Mouse (Mus musculus) cerebellum, adult 2 months (tissue): ENCODE measurements around the gene Itfg1. TPM values are rescaled to one million over a fixed set of nuclear protein-coding genes. Genes with fewer than 3 reads are reported as not detected.

Source experiments
- DNase-seq, 2 experiments: peaks; one replicate each; pipeline ENCODE4 v3.0.0; 2021
- H3K27ac ChIP-seq: fragments of 200-500 bp; 2 replicates; pipeline ENCODE4 v1.5.1; 2012; ENCODE audit warnings: low read length, control low read depth, inconsistent platforms; ENCODE audit not compliant: insufficient read depth
- H3K27me3 ChIP-seq: fragments of 200-500 bp; 2 replicates; pipeline ENCODE4 v1.6.1; 2012; ENCODE audit warnings: inconsistent platforms, mild to moderate bottlenecking, low read length, moderate library complexity; ENCODE audit not compliant: control insufficient read depth, insufficient read depth
- H3K4me1 ChIP-seq: fragments of 200-500 bp; 2 replicates; pipeline ENCODE4 v1.6.1; 2011; ENCODE audit warnings: low read length; ENCODE audit not compliant: control insufficient read depth, insufficient read depth
- H3K4me3 ChIP-seq: fragments of 200-500 bp; replicated peaks from 2 replicates; pipeline ENCODE3; 2011; ENCODE audit warnings: mild to moderate bottlenecking, low read depth, low read length, control low read depth; ENCODE audit not compliant: insufficient read depth
- CTCF ChIP-seq: fragments of 200-500 bp; IDR thresholded peaks from 2 replicates; pipeline ENCODE4 v1.5.1; 2011; ENCODE audit warnings: low read depth, mild to moderate bottlenecking, control low read depth, low read length, moderate library complexity, borderline replicate concordance; ENCODE audit not compliant: insufficient read depth
- POLR2A ChIP-seq: fragments of 200-500 bp; IDR thresholded peaks from 2 replicates; pipeline ENCODE4 v1.6.1; 2011; ENCODE audit warnings: low read length, control low read depth, borderline replicate concordance; ENCODE audit not compliant: insufficient read depth
- WGBS: fragments of 180-500 bp; shearing (Covaris S2); methylation state at CpG from one replicate; pipeline ENCODE4 v1.1.7; 2018; 5-methylcytosine and 5-hydroxymethylcytosine counted together
- polyA plus RNA-seq: library from polyadenylated mRNA; depleted of rRNA; stranded (reverse); fragments of >200 nt; gene quantifications from 2 replicates; pipeline ENCODE4 v1.2.3, GENCODE M21; 2012; rRNA removed

The Itfg1 gene
- polyA plus RNA-seq, 1 experiment: 85.1 TPM

- no peak overlapping the region for H3K4me3 ChIP-seq
- WGBS: 81% methylated on average over 2 of the region's 2 CpGs
- no peaks in the 10 kb centered on the region for H3K27me3 ChIP-seq
- TF ChIP-seq CTCF (no peak), POLR2A (no peak)
- no peaks in the 10 kb centered on the region for H3K4me1 ChIP-seq
- H3K27ac ChIP-seq: no peak overlapping the region
- DNase-seq: no peak
Observed at GRCm38 (mm10) chr8:85706988-85707387, 133.7 kb downstream of the Itfg1 start.

DNA sequence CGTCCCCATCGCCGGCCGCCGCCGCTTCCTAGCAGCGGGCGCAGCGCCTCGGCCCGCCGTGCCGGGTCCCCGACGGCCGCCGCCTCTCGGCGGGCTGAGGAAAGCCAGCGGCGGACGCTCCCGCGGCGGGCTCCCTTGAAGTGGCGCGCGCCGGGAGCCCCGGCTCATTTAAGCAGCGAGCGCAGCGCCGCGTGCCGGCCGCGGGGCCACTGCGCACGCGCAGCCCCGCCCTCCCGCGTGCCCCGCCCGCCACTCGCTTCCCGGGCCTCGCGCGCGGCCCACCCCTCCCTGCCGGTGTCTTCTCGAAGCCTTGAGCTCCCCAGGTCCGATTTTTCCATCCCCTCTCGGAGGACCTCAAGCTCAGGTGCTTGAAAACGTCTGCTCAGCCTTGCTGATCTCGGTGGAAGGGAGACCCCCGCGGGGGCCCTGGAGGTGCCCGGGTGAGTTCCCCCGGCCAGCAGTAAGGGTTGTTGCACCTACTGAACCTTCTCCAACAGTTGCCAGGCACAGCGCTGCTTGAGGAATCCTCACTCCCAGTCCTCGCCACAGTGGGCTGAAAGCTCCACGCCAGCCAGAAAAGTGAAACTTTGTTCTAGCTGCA is 139.9 kb downstream of the Itfg1 start, which contains the start of gene Neto2:
TSS of gene Neto2 (minus strand) at position 174 of the 601 bp plus-strand sequence.
- TF ChIP-seq POLR2A (peak; percentile 57; the same call in 1 of the 2 replicates), CTCF (no peak)
- peak; percentile 84 to 87 for DNase-seq
- under 1% methylated on average over 64 of the region's 65 CpGs for WGBS
- Histone ChIP-seq H3K4me1 (no peaks in the 10 kb centered on the region; the same call in 1 of the 2 replicates), H3K27ac (peak within 1 kb of the TSS; percentile 74), H3K4me3 (peak within 1 kb of the TSS; percentile 76), H3K27me3 (no peaks in the 10 kb centered on the region)

GRCm38 (mm10) chr8:85700101-85700750 is 140.5 kb downstream of the Itfg1 start:
- DNase-seq: peak; percentile 76 to 79
- peak overlapping the region; percentile 76 for H3K4me3 ChIP-seq
- WGBS: 1% methylated on average over 84 of the region's 84 CpGs
- H3K27ac ChIP-seq: peak overlapping the region; percentile 74
- peak; percentile 53; the same call in 1 of the 2 replicates for TF ChIP-seq CTCF
- TF ChIP-seq POLR2A: no peak
- no peaks in the 10 kb centered on the region for H3K27me3 ChIP-seq
- no peaks in the 10 kb centered on the region; the same call in 1 of the 2 replicates for H3K4me1 ChIP-seq

- TF ChIP-seq POLR2A (peak; percentile 9; the same call in 1 of the 2 replicates), CTCF (peak; percentile 95)
- Histone ChIP-seq H3K27me3 (no peaks in the 10 kb centered on the region), H3K4me1 (no peaks in the 10 kb centered on the region; the same call in 1 of the 2 replicates), H3K4me3 (peak overlapping the region; percentile 1), H3K27ac (no peak overlapping the region)
- 1% methylated on average over 6 of the region's 6 CpGs for WGBS
- DNase-seq: peak; percentile 83 to 86
Observed at GRCm38 (mm10) chr8:85699051-85699450, 141.7 kb downstream of the Itfg1 start.

Other genes with a start within 250 kb of the Itfg1 start
- 37.8 and 42.7 TPM in 2 replicates for gene Neto2, start 140.0 kb downstream of the Itfg1 start, polyA plus RNA-seq
- gene Phkb, start within 50 bp of the Itfg1 start, polyA plus RNA-seq: 34.4 and 36.9 TPM in 2 replicates